Mouse (Mus musculus): Measurements from ENCODE around the gene Mapk3.

DNA sequence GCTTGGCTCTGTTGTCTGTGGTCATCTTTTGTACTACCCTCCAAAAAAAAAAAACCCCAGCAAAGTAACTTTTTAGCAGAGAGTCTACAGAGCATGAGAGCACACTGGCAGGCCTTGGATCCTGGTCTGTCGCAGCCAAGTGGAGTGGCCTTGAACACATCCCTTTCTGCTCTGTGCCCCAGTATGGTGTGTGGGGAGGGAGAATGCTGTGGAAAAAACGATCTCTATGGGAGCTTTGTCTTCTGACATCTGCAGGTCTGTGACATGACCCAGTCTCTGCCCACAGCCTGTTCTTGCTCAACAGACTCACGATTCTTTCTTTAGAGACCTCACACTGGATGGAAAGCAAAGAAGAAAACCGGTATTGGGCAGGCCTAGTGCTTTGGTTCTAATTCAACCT lies 1.6 kb downstream of the Mapk3 start:
- TF ChIP-seq CTCF (IDR thresholded peaks at IDR 0.05; ENCODE audit: insufficient read depth, low read length) (no peak), POLR2A (IDR thresholded peaks at IDR 0.05; ENCODE audit: borderline replicate concordance, extremely low read depth, low read depth, low read length) (no peak)

All from lung, adult 2 months (tissue).